Mouse (Mus musculus) midbrain, embryonic 12.5 days (tissue): ENCODE data around the gene Ccr6. TPM values are rescaled to one million over a fixed set of nuclear protein-coding genes. Genes with fewer than 3 reads are reported as not detected.

Experiments
- ATAC-seq: fragments of 200-750 bp; cut with Nextera tagmentation; 2 replicates; pipeline ENCODE4 v1.8.0; 2017; ENCODE audit warnings: low read depth, moderate TSS enrichment, moderate library complexity; ENCODE audit not compliant: low FRiP score
- H3K27ac ChIP-seq: fragments of 300-500 bp; sonication (generic); replicated peaks from 2 replicates; pipeline ENCODE4 v1.5.1; 2016; ENCODE audit warnings: mild to moderate bottlenecking
- H3K27me3 ChIP-seq: fragments of 300-500 bp; sonication (generic); 2 replicates; pipeline ENCODE4 v1.6.1; 2016; ENCODE audit warnings: mild to moderate bottlenecking
- H3K36me3 ChIP-seq: fragments of 300-500 bp; sonication (generic); 2 replicates; pipeline ENCODE4 v1.6.1; 2016
- H3K4me1 ChIP-seq: fragments of 300-500 bp; sonication (generic); 2 replicates; pipeline ENCODE4 v1.6.1; 2016
- H3K4me2 ChIP-seq: fragments of 300-500 bp; sonication (generic); replicated peaks from 2 replicates; pipeline ENCODE4 v1.6.1; 2016; ENCODE audit warnings: mild to moderate bottlenecking, moderate library complexity
- H3K4me3 ChIP-seq: fragments of 300-500 bp; sonication (generic); 2 replicates; pipeline ENCODE4 v1.5.1; 2016; ENCODE audit warnings: mild to moderate bottlenecking
- H3K9ac ChIP-seq: fragments of 300-500 bp; sonication (generic); replicated peaks from 2 replicates; pipeline ENCODE4 v1.6.1; 2016; ENCODE audit warnings: mild to moderate bottlenecking, moderate library complexity
- H3K9me3 ChIP-seq: fragments of 300-500 bp; sonication (generic); 2 replicates; pipeline ENCODE4 v1.6.1; 2016; ENCODE audit warnings: mild to moderate bottlenecking
- WGBS: fragments of 180-500 bp; shearing (Covaris S2); methylation state at CpG from one replicate; pipeline ENCODE4 v1.1.7; 2016; 5-methylcytosine and 5-hydroxymethylcytosine counted together
- polyA plus RNA-seq: library from polyadenylated mRNA; unstranded; fragments of >200 nt; fragmentation: Nextera tagmentation; extraction: Ambion mirVana; gene quantifications from 2 replicates; pipeline ENCODE4 v1.2.1, GENCODE M21; 2016

Gene Ccr6
- polyA plus RNA-seq, 1 experiment from 2014 or later: not detected

GRCm38 (mm10) chr17:8272054-8272749 is 36.4 kb downstream of the Ccr6 start:
- 0 out of 2 replicates have a peak, but pooled peaks cover 2% of the 10 kb centered on the region for H3K4me1 ChIP-seq
- H3K4me3 ChIP-seq: no peak overlapping the region
- no peak for ATAC-seq
- no peak overlapping the region for H3K27ac ChIP-seq
- WGBS: 64% methylated on average over 6 of the region's 6 CpGs
- peaks cover 8% of the 10 kb centered on the region; the same call in 1 of the 2 replicates for H3K27me3 ChIP-seq
- H3K4me2 ChIP-seq: no peak overlapping the region
- no peak overlapping the region for H3K9ac ChIP-seq
- no peaks in the 10 kb centered on the region for H3K36me3 ChIP-seq
- no peaks in the 10 kb centered on the region for H3K9me3 ChIP-seq

- no peaks in the 10 kb centered on the region for H3K36me3 ChIP-seq
- WGBS: 72% methylated on average over 6 of the region's 6 CpGs
- no peak overlapping the region for H3K27ac ChIP-seq
- H3K9me3 ChIP-seq: no peaks in the 10 kb centered on the region
- H3K9ac ChIP-seq: no peak overlapping the region
- H3K4me3 ChIP-seq: no peak overlapping the region
- 0 out of 2 replicates have a peak, but pooled peaks cover 2% of the 10 kb centered on the region for H3K4me1 ChIP-seq
- peaks cover 8% of the 10 kb centered on the region; the same call in 1 of the 2 replicates for H3K27me3 ChIP-seq
- ATAC-seq: no peak
- no peak overlapping the region for H3K4me2 ChIP-seq
Observed at GRCm38 (mm10) chr17:8272951-8273350, 37.1 kb downstream of the Ccr6 start.

GRCm38 (mm10) chr17:8276071-8276470 is 40.2 kb downstream of the Ccr6 start:
- Histone ChIP-seq H3K36me3 (no peaks in the 10 kb centered on the region), H3K9ac (no peak overlapping the region), H3K27ac (no peak overlapping the region), H3K9me3 (no peaks in the 10 kb centered on the region), H3K4me3 (no peak overlapping the region), H3K4me1 (0 out of 2 replicates have a peak, but pooled peaks cover 2% of the 10 kb centered on the region), H3K27me3 (peaks cover 8% of the 10 kb centered on the region; the same call in 1 of the 2 replicates), H3K4me2 (no peak overlapping the region)
- ATAC-seq: no peak
- 82% methylated on average over 4 of the region's 4 CpGs for WGBS

- Histone ChIP-seq H3K9ac (no peak overlapping the region), H3K4me2 (no peak overlapping the region), H3K36me3 (no peaks in the 10 kb centered on the region), H3K4me3 (no peak overlapping the region), H3K27me3 (peaks cover 8% of the 10 kb centered on the region; the same call in 1 of the 2 replicates), H3K4me1 (0 out of 2 replicates have a peak, but pooled peaks cover 2% of the 10 kb centered on the region), H3K27ac (no peak overlapping the region), H3K9me3 (no peaks in the 10 kb centered on the region)
- ATAC-seq: no peak
- WGBS: 73% methylated on average over 7 of the region's 7 CpGs
Observed at GRCm38 (mm10) chr17:8276680-8277079, 40.8 kb downstream of the Ccr6 start.

GRCm38 (mm10) chr17:8277266-8277665 is 41.4 kb downstream of the Ccr6 start:
- Histone ChIP-seq H3K4me1 (0 out of 2 replicates have a peak, but pooled peaks cover 1% of the 10 kb centered on the region), H3K9me3 (no peaks in the 10 kb centered on the region), H3K9ac (no peak overlapping the region), H3K4me2 (no peak overlapping the region), H3K4me3 (no peak overlapping the region), H3K36me3 (no peaks in the 10 kb centered on the region), H3K27me3 (peaks cover 8% of the 10 kb centered on the region; the same call in 1 of the 2 replicates), H3K27ac (no peak overlapping the region)
- ATAC-seq: no peak
- WGBS: 81% methylated on average over 3 of the region's 3 CpGs

GRCm38 (mm10) chr17:8278356-8278755 is 42.5 kb downstream of the Ccr6 start:
- Histone ChIP-seq H3K27me3 (peaks cover 8% of the 10 kb centered on the region; the same call in 1 of the 2 replicates), H3K4me3 (no peak overlapping the region), H3K36me3 (no peaks in the 10 kb centered on the region), H3K9me3 (no peaks in the 10 kb centered on the region), H3K9ac (no peak overlapping the region), H3K27ac (no peak overlapping the region), H3K4me1 (0 out of 2 replicates have a peak, but pooled peaks cover 3% of the 10 kb centered on the region), H3K4me2 (no peak overlapping the region)
- no peak for ATAC-seq
- 71% methylated on average over 3 of the region's 3 CpGs for WGBS

- H3K36me3 ChIP-seq: no peaks in the 10 kb centered on the region
- H3K9ac ChIP-seq: peak within 1 kb of the TSS; percentile 75
- peak within 1 kb of the TSS; percentile 100 for H3K4me2 ChIP-seq
- WGBS: 2% methylated on average over 35 of the region's 35 CpGs
- H3K27me3 ChIP-seq: no peaks in the 10 kb centered on the region; the same call in 1 of the 2 replicates
- H3K9me3 ChIP-seq: no peaks in the 10 kb centered on the region
- ATAC-seq: peak; percentile 0
- H3K4me1 ChIP-seq: peaks cover 15% of the 10 kb centered on the region
- peak within 1 kb of the TSS; percentile 82 for H3K27ac ChIP-seq
- peak within 1 kb of the TSS; percentile 70 for H3K4me3 ChIP-seq
Observed at GRCm38 (mm10) chr17:8282821-8283525, 47.1 kb downstream of the Ccr6 start, which contains the start of gene Mpc1. Gene Mpc1 (plus strand): TSS chr17:8282904.

- Histone ChIP-seq H3K4me1 (peaks cover 15% of the 10 kb centered on the region), H3K27me3 (no peaks in the 10 kb centered on the region; the same call in 1 of the 2 replicates), H3K36me3 (no peaks in the 10 kb centered on the region), H3K4me3 (peak overlapping the region; percentile 70), H3K9ac (peak overlapping the region; percentile 75), H3K27ac (peak overlapping the region; percentile 82), H3K9me3 (no peaks in the 10 kb centered on the region), H3K4me2 (peak overlapping the region; percentile 100)
- ATAC-seq: peak; percentile 99
- under 1% methylated on average over 70 of the region's 77 CpGs for WGBS
Observed at GRCm38 (mm10) chr17:8283526-8284253, 47.8 kb downstream of the Ccr6 start.

- Histone ChIP-seq H3K4me1 (peaks cover 15% of the 10 kb centered on the region), H3K9me3 (no peaks in the 10 kb centered on the region), H3K36me3 (no peaks in the 10 kb centered on the region), H3K9ac (peak overlapping the region; percentile 75), H3K27ac (peak overlapping the region; percentile 82), H3K27me3 (no peaks in the 10 kb centered on the region; the same call in 1 of the 2 replicates), H3K4me3 (peak overlapping the region; percentile 70), H3K4me2 (peak overlapping the region; percentile 100)
- under 1% methylated on average over 32 of the region's 32 CpGs for WGBS
- no peak; the same call in 1 of the 2 replicates for ATAC-seq
Observed at GRCm38 (mm10) chr17:8284254-8284661, 48.4 kb downstream of the Ccr6 start.

- 44% methylated on average over 8 of the region's 8 CpGs for WGBS
- Histone ChIP-seq H3K27me3 (no peaks in the 10 kb centered on the region; the same call in 1 of the 2 replicates), H3K27ac (no peak overlapping the region), H3K4me2 (peak overlapping the region; percentile 100), H3K4me3 (peak overlapping the region; percentile 70), H3K36me3 (no peaks in the 10 kb centered on the region), H3K9me3 (no peaks in the 10 kb centered on the region), H3K9ac (no peak overlapping the region), H3K4me1 (peaks cover 15% of the 10 kb centered on the region)
- ATAC-seq: no peak
Observed at GRCm38 (mm10) chr17:8285056-8285455, 49.2 kb downstream of the Ccr6 start.

GRCm38 (mm10) chr17:8286987-8287386 is 51.1 kb downstream of the Ccr6 start:
- no peak overlapping the region for H3K4me2 ChIP-seq
- no peaks in the 10 kb centered on the region for H3K9me3 ChIP-seq
- H3K27me3 ChIP-seq: no peaks in the 10 kb centered on the region; the same call in 1 of the 2 replicates
- ATAC-seq: no peak
- no peaks in the 10 kb centered on the region for H3K36me3 ChIP-seq
- no peak overlapping the region for H3K27ac ChIP-seq
- H3K9ac ChIP-seq: no peak overlapping the region
- H3K4me1 ChIP-seq: peaks cover 15% of the 10 kb centered on the region
- no peak overlapping the region for H3K4me3 ChIP-seq
- 85% methylated on average over 4 of the region's 4 CpGs for WGBS
